Mouse (Mus musculus): Measurements from ENCODE around the gene Cd2ap. TPM values are rescaled to one million over a fixed set of nuclear protein-coding genes. Genes with fewer than 3 reads are reported as not detected.

The Cd2ap gene
- total RNA-seq, 2 experiments from 2014 or later: 22.7 to 24.9 TPM

DNA sequence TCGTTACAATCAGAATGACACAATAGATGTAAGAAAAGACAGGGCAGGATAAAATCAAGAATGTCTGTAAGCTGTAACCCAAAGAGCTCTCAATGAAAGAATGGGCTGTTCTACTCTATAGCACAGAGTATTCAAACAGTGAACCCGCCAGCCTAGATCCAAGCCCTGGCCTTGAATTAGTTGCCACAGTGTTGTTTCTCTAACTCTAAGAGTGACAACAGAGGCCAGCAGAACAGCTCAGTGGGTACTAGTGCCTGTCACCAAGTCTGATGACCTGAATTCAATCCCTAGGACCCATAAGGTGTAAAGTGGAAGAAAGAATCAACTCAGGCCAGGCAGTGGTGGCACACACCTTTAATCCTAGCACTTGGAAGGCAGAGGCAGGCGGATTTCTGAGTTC, 13.3 kb downstream of the Cd2ap start:
- intact Hi-C loops (cut with DNase I): no loop called here
- no peak for DNase-seq

DNA sequence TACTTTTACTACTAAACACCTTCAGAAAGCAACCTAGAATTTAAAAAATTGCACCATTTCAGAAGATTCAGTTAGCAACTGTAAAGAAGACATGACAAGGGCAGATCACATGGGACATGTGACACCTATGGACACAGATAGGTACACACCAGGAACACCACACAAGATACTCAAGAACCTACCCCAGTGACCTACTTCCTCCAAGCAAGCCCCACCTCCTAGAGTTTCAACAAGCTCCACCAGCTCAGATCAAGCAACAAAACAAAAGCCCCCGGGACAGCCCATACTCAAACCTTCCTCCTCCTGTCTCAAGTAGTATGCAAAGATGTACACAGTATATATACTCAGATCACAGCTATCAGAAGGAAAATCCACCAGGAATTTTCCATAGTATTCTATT, 16.1 kb downstream of the Cd2ap start:
- intact Hi-C loops (cut with DNase I): no loop called here
- DNase-seq: no peak

DNA sequence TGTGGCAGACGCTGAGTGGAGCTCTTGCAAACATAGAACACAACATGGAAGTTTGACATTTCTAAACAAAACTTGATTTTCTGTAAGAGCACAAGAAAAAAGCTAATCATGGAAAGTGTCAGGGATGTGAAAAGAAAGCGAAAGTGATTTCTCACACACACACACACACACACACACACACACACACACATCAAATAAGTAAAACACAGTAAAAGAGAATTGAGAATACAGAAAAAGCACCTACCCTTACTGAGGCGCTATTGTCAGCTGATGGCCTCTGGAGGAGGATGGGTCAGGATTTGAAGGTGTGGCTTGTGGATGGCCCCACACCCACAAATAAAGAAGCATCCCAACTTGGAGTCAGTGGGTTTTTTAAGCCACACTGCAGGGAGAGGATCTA, 19.0 kb downstream of the Cd2ap start:
- DNase-seq: no peak
- intact Hi-C loops (cut with DNase I): no loop called here

DNA sequence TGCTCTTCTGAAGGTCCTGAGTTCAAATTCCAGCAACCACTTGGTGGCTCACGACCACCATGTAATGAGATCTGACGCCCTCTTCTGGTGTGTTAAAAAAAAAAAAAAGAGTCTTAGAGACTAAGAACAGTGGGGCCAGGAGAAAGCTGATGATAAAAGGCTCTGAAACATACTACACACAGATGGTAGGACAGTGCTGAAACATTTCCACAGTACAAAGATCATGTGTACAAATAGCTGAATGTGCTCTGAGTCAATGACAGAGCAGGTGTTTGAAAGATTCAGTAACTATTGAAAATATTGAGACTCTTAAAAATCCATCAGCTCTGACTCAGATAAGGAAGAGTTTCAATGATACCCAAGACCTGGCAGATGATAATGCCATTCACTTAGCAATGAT, 29.4 kb downstream of the Cd2ap start:
- intact Hi-C loops (cut with DNase I): no loop called here
- no peak for DNase-seq

DNA sequence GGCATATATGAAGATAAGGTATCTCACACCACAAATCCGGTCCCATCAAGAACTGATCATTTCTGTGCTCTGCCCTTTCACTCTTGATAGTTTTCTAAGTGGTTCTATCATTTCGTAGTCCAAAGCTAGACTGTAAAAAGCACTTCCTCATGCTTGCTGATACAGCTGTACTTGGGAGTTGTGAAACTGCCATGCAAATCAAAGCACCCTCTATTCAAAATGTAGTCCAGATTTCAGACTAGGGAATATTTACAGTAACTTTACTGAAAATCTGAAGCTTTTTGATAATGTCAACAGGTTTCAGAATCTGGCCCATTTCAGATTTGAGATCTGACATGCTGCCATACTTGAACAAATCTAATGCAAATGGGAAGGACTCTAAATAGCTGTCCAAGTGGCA, 39.3 kb downstream of the Cd2ap start:
- intact Hi-C loops (cut with DNase I): no loop called here
- no peak for DNase-seq

DNA sequence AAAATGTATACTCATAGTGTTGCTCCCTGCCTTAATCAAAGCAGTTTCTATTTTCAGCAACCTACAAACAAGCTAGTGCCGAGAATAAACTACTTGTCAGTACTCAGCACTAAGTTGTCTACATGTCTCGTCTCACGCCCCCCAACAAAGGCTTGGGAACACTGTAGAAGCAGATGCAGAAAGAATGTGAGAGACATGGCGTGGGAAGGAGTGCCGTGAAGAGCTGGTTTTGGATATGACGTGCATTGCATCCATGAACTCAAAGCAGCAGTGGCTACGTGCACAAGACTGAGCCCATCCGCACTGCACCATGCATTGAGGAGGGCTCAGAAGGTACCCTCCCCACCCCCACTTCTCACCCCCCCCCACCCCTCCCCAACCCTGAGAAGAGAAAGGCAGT, 53.7 kb downstream of the Cd2ap start:
- DNase-seq: no peak
- intact Hi-C loops (cut with DNase I): no loop called here

DNA sequence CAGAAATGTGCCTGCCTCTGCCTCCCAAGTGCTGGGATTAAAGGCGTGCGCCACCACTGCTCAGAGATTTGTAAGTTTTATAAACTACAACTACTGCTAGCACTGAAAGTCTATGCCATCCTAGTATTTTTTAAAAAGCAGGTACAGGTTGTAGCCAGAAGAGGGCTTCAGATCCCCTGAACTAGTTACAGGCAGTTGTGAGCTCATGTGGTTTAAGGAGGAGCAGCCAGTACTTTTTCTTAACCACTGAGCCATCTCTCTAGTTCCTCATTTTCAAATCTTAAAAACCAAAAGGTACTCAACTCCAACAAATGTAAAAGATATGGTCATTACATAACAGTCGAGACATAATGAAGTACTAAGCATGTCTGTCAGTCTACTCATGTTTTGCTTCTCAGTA, 61.1 kb downstream of the Cd2ap start:
- intact Hi-C loops (cut with DNase I): no loop called here
- no peak for DNase-seq

DNA sequence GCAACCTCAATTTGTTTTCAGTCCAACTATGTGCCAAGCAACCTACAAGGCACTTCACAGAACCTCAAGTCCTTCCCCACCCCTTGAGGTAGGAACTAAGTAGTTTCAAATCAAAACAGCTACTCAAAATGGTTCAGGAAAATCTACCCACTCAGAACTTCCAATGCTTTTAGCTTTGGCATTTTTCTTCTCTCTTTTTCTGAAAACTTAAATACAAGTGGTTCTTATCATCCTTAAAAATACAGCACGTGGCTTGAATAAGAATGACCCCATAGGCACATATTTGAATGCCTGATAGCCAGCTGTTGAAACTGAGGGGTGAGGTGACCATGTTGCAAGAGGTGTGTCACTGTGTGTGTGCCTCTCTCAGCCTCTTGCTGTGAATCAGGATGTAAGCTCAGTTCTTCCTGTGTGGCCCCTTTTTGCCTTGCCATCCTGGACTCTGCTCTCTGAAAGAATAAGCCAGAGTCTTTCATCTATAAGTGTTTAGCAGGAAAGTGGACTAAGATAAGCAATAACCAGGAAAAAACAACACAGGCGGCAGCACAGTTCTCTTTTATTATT, 84.0 kb downstream of the Cd2ap start:
- DNase-seq: no peak
- intact Hi-C loops (cut with DNase I): no loop called here

DNA sequence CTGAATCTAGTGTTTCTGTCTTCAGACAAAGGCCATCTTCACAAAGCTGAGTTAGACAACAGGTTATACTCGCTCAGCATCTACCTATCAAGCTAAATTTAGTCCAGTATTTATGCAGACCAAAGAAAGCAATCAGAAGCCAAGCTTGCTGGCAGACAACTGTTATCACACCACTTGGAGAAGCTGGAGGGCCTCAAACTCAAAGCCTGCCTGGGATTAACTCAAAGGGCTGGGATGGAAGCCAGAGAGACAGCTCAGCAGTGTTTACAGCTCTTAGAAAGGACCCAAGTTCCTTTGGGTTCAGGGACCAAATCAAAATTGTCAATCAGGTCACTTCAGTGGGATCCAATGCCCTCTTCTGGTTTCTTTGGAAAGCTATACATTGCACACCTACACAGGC, 85.7 kb downstream of the Cd2ap start:
- DNase-seq: no peak
- intact Hi-C loops (cut with DNase I): no loop called here

DNA sequence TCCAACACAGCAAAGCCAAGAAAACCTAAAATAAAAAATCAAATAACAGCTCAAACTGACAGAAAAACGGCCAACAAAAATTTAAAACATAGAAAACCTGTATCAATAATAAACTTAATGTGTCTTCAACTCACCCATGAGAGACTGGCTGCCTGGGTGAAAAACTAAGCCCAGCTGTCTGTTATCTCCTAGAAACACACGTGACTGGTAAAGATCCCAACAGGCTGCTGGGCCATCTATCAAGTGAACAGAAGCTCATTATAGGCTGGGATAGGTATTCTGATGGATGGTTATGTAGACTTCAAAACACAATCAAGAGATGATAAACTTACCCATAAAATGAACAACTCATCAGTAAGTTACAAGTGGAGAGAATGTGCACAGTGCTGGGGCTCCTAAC, 86.7 kb downstream of the Cd2ap start:
- DNase-seq: no peak
- intact Hi-C loops (cut with DNase I): no loop called here

DNA sequence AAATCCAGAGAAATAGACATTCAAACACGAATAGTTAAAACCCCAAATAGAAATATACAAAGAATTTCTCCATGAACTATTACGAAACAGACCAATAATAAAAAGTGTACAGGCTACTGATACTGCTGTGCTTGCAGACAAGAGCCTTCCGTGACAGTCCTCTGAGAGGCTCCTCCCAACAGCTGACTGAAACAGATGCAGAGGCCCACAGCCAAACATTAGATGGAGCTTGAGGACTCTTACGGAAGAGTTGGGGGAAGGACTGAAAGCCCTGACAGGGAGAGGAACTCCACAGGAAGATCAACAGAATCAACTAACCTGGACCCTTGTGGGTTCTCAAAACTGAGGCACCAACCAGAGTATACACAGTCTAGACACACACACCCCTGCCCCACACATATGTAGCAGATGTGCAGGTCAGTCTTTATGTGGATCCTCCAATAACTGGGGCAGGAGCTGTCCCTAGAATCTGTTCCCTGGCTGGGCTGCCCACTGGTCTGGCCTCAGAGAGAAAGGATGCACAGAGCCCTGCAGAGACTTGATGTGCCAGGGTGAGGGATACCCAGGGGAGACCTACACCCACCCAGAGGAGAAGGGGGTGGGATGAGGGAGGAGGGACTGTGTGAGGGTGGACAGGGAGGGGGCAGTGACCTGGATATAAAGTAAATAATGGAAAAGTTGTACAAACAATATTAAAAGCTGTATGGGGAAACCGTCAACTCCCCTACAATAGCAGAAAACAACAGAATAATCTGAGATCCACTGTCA, 87.6 kb downstream of the Cd2ap start:
- intact Hi-C loops (cut with DNase I): no loop called here
- no peak for DNase-seq

DNA sequence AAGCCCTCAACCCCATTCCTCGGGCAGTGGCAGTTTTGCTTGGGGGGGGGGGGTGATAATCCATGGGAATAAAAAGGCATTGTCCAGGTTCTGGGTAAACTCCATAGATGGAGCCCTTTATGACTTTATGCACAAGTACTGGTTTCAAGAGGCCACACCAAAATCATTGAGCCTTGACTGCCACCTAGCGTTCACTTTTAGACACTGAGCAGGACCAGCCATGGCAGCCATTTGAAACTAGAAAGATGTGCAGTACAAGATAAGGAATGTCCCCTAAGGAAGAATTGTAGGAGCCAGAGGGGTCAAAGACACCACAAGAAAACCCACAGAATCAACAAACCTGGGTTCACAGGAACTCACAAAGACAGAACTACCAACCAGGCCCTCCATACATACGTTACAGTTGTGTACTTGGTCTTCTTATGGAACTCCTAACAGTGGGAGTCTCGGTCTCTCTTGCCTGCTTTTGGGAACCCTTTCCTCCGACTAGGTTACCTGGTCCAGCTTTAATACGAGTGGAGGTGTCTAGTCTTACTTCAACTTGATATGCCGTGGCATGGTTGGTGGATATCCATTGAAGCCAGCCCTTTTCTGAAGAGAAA, 94.2 kb downstream of the Cd2ap start:
- DNase-seq: peak; percentile 61
- intact Hi-C loops (cut with DNase I): no loop called here

DNA sequence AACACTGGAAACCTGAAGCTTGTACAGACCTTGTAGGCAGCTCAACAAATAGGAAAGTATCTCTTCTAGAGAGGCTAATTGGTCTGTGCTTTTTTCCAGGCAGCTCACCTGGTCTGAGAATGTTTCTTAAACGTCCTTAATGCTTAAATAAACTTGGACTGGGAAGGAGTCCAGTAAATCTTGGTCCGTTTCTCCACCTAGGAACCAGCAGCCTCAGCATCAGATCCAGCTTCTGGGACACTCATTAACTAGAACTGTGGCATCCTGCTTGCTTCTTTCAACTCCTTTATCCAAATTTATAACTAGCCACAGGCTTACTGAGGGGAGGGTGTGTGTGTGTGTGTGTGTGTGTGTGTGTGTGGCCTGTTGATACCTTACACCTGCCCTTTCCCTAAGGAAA, 122.7 kb downstream of the Cd2ap start:
- intact Hi-C loops (cut with DNase I): no loop called here
- DNase-seq: no peak

DNA sequence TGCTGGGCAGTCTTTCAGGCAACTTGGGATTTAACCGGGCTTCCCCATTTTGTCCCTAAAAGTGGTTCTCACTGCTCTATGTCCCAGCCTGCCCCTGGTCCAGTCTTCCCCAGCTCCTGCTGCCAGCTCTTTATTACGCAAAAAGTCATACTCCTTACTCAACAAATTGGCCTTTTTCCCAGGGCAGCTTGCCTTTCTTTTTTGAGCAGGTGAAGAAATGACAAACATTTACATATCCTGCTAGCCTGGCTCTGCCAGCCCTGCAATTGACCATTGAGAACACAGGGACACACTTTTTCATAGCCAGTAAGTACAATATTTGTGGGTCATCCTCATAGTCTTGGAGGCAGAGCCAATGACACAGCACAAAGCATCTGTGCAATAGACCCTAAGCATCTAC, 124.3 kb downstream of the Cd2ap start:
- intact Hi-C loops (cut with DNase I): no loop called here
- no peak for DNase-seq

DNA sequence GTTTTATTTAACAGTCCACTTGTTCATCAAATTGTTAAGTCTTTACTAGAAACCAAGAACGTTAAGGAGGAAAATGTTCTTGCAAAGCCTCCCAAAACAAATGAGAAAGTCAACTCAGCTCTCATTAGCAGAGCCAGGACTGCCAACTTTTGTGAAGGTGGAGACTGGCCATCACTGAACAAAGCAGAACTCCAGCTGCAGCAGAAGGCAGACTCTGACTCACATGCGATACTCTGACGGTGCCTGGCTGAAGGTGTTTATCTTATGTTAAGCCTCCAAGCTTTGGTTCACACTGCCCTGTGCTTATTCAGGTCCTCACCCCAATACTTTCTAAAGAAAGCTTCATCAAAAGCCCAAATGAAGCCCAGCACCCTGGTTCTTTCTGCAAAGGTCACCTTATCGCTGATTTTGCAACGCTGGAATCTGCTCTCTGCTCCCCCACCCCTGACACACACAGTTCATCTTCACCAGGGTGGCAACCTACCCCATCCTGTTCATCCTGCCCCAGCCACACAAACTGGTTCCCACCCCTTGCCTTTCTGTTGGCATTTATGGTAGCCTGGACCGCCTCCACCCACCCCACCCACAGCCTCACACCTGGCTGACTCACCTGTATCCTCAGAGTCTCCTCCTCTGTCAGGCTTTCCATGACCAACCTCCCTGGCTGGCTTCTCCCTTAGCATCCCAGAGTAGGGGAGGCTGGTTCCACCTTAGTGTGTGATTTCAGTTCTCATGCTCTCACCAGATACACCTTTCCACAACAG, 130.6 kb downstream of the Cd2ap start:
- no peak for DNase-seq
- intact Hi-C loops (cut with DNase I): no loop called here

Other genes starting within 250 kb of the Cd2ap start
- under 1 TPM; 0.36 to 0.56 TPM for gene Adgrf4, start 184.4 kb downstream of the Cd2ap start, total RNA-seq (2021)
- under 1 TPM; 0.36 to 0.44 TPM for gene Adgrf2, start 134.5 kb downstream of the Cd2ap start, total RNA-seq (2021)
- gene Tnfrsf21, start 139.9 kb upstream of the Cd2ap start, total RNA-seq (2021): 10 to 100 TPM; 83.9 to 89.7 TPM